Mouse (Mus musculus): ENCODE measurements around the gene Pxmp2.

Pxmp2 gene

DNA sequence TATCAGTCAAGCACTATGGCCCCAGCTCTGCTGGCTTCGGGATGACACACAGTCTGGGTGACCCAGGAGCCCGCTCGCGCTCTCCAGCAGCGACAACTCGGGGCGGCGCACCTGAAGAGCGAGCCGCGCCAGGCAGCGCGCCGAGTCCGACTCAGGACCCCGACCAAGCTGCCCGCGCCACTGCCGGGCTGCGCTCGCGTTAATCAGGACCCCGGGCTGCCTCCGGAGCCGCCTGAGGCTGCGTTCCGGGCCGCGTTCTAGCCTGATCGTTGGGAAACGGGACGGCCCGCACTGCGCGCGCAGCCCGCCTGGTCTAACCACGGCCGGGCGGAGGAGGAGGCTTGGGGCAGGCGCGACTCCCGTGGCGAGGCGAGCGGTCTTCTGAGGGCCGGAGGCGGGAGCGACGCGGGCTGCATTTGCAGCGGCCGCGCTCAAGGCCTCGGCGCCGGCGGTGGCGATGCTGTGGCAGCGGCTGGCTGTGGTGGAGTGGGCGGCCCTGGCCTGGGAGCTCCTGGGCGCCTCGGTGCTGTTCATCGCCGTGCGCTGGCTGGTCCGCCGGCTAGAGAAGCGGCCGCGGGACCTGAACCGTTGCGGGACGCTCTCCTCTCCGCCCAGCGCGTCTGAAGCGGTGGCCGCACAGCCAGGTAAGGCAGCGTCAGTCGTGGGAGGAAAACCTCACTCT, 55.1 kb downstream of the Pxmp2 start, which contains the start of gene Ankle2:
Gene Ankle2, plus strand, starts transcription at position 225 of the 682 bp plus-strand sequence.
- DNase-seq (ENCODE audit: low read depth, low spot score), result peak; percentile 88

DNA sequence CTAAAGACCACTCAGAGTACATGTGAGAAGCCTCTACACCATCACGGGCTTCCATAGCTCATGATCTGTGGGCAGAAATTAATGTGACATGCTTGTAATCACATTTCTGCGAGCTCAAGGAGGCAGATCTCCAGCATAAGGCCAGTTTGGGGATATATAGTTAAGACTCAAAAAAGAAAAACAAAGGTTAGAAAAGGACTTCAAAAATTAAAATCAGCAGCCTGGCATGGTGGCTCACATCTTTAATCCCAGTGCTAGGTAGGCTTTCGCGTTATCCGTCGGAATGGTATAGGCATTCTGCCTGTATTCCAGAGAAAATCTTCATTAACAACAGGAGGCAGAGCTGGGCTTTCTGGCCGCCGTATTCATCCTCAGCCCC, 55.6 kb downstream of the Pxmp2 start:
- DNase-seq (ENCODE audit: low read depth, low spot score), result no peak

DNA sequence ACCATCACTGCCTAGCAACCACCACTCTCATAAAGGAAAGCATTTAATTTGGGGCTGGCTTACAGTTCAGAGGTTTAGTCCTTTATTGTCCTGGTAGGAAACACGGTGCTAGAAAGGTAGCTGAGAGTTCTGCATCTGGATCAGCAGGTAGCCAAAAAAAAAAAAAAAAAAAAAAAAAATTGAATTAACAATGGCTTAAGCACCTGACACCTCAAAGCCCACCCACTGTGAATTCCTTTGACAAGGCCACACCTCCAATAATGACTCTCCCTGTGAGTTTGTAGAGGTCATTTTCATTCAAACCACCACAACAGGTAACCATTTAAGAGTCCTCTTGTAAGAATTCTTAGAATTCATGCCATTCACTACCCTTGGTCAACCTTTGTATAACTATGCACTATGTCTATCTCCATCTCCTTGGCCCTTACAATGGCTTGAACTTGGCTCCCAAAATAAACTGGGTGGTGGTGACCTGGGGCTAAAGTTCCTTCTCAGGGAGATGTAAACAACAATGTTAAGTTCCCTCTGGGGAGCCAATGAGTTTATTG, 58.6 kb downstream of the Pxmp2 start:
- DNase-seq (ENCODE audit: low read depth, low spot score), result no peak

DNA sequence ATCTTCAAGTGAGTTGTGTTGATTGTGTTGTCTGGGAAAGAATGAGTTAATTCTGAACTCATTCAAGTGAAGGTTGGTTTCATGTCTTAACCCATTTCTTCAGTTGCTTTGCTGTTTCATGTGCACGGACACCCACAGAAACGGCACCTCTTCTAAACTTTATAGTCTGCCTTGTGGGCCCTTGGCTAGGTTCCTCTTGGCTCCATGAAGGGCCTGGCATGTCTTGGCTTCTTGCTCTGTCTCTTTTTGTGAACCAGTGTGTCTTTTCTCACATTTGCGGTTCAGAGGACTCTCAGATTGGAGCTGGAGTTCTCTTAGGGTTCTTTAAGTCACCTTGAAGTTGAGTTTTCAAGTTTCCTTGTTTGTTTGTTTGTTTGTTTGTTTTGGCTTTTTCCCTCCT, 60.9 kb downstream of the Pxmp2 start:
- no peak for DNase-seq (ENCODE audit: low read depth, low spot score)
